Mouse (Mus musculus): ENCODE data around the gene Slc2a5. TPM values are rescaled to one million over a fixed set of nuclear protein-coding genes. Genes with fewer than 3 reads are reported as not detected.

The Slc2a5 gene
- polyA plus RNA-seq, 2 experiments: 0.08 to 0.18 TPM

DNA sequence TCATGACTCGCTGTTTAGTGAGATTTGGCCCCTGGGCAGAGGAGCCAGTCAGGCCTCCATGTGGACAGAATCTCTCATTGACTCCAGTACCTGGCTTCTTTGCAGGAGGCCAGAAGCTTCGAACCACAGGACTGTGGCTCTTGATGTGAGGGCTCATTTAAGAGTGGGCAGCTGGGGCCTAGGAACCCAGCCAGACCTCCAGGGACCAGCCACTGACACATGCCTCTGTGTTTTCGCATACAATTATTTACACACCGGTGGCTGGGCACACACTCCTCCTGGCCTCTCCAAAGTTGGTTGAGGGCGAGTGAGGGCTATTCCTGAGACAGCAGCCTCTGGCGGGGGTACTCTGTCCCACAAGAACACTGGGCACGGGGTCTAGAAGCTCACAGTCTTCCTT, 21.3 kb downstream of the Slc2a5 start:
- Histone ChIP-seq H3K27ac (no peak overlapping the region), H3K9ac (replicated peaks) (no peak overlapping the region), H3K36me3 (replicated peaks; ENCODE audit: control insufficient read depth, insufficient read depth, low read depth) (no peaks in the 10 kb centered on the region), H3K4me2 (ENCODE audit: low read depth) (no peak overlapping the region), H3K4me3 (ENCODE audit: insufficient read depth in 1 of 2, low read depth in 2 of 2, low read length in 2 of 2) (no peak overlapping the region), H3K27me3 (ENCODE audit: control insufficient read depth, insufficient read depth, low read length) (no peaks in the 10 kb centered on the region), H3K9me3 (ENCODE audit: control insufficient read depth, low read length) (no peaks in the 10 kb centered on the region), H3K4me1 (replicated peaks; ENCODE audit: control insufficient read depth in 2 of 2, insufficient read depth in 2 of 2, low read length in 1 of 2) (peaks cover 0 to 10% of the 10 kb centered on the region in 2 experiments; a peak in 2 of 4 replicates)
- DNase-seq (ENCODE audit: low read depth in 3 of 3, low spot score in 3 of 3) (no peak), ATAC-seq (ENCODE audit: insufficient read depth) (no peak)
- TF ChIP-seq CTCF (IDR thresholded peaks at IDR 0.05; ENCODE audit: low read depth) (no peak), EP300 (IDR thresholded peaks at IDR 0.05; ENCODE audit: low read depth) (no peak)
- WGBS (ENCODE audit: insufficient replicate concordance): 67% methylated on average over 7 of the region's 7 CpGs

DNA sequence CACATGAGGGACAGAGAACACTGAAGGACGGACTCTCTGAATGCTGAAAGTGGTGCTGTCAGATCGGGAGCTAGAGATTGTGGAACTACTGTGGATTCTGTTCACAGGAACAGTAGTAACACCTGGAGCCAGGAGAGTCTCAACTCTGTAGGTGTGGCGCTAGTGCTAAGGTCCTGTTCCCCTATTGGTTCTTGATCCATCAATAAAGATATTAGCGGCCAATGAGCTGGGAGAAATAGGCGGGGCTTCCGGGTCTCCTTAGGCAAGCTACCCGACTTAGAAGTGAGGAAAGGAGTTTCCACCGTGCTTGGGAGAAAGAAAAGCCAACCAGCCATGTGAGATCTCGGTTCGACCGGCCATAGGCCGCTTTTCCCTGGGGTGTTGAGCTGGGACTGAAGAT, 25.2 kb downstream of the Slc2a5 start:
- ATAC-seq (ENCODE audit: insufficient read depth): no peak
- WGBS (ENCODE audit: insufficient replicate concordance): 28% methylated on average over 12 of the region's 12 CpGs
- no peaks in the 10 kb centered on the region for H3K27me3 ChIP-seq (ENCODE audit: control insufficient read depth, insufficient read depth, low read length)
- no peaks in the 10 kb centered on the region for H3K9me3 ChIP-seq (ENCODE audit: control insufficient read depth, low read length)
- no peak for DNase-seq (ENCODE audit: low read depth in 3 of 3, low spot score in 3 of 3)
- no peak for TF ChIP-seq EP300 (IDR thresholded peaks at IDR 0.05; ENCODE audit: low read depth)
- TF ChIP-seq CTCF (IDR thresholded peaks at IDR 0.05; ENCODE audit: low read depth): no peak
- H3K4me3 ChIP-seq (ENCODE audit: insufficient read depth in 1 of 2, low read depth in 2 of 2, low read length in 2 of 2): no peak overlapping the region
- H3K27ac ChIP-seq: no peak overlapping the region
- peak overlapping the region; percentile 15; the same call in 1 of the 2 replicates for H3K4me2 ChIP-seq (ENCODE audit: low read depth)
- no peaks in the 10 kb centered on the region for H3K36me3 ChIP-seq (replicated peaks; ENCODE audit: control insufficient read depth, insufficient read depth, low read depth)
- no peak overlapping the region for H3K9ac ChIP-seq (replicated peaks)
- H3K4me1 ChIP-seq (replicated peaks; ENCODE audit: control insufficient read depth in 2 of 2, insufficient read depth in 2 of 2, low read length in 1 of 2): peaks cover 0 to 5% of the 10 kb centered on the region in 2 experiments; a peak in 2 of 4 replicates

DNA sequence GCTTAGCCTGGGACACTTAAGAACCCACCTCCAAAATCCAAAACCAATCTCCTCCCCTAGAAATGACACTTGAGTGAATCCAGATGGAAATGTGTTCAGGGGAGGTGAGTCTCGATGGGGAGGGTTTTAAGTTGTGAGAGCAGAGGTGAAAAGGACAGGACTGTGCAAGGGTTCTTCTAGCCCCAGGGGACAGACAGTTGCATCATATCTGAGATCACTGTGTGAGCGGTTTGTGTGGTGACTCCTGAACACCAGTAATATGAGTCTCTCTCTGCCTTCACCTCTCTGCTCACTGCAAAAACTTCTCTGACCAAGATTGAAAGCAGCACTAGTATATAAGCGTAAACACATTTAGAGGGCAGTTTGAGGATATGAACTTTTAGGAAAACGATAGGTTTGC, 27.2 kb downstream of the Slc2a5 start:
- H3K4me3 ChIP-seq (ENCODE audit: insufficient read depth in 1 of 2, low read depth in 2 of 2, low read length in 2 of 2): no peak overlapping the region

DNA sequence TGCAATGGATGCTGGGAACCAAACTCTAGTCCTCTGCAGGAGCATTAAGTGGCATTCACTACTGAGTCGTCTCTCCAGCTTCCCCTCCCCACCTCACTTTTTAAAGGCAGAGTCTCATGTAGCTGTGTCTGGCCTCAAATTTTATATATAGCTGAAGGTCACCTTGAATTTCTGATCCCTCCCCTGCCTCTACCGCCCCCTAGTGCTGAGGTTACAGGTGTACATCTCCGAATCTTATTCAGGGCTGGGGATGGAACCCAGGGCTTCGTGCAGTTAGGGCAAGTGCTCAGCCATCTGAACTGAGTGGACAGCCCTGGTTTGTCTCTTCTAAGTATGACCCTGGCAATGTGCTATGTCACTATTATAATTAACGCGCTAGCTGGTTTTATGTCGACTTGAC, 32.0 kb downstream of the Slc2a5 start:
- WGBS (ENCODE audit: insufficient replicate concordance): 65% methylated on average over 7 of the region's 7 CpGs
- Histone ChIP-seq H3K4me3 (ENCODE audit: insufficient read depth in 1 of 2, low read depth in 2 of 2, low read length in 2 of 2) (no peak overlapping the region), H3K9me3 (ENCODE audit: control insufficient read depth, low read length) (no peaks in the 10 kb centered on the region), H3K36me3 (replicated peaks; ENCODE audit: control insufficient read depth, insufficient read depth, low read depth) (no peaks in the 10 kb centered on the region), H3K4me2 (ENCODE audit: low read depth) (no peak overlapping the region), H3K27me3 (ENCODE audit: control insufficient read depth, insufficient read depth, low read length) (no peaks in the 10 kb centered on the region), H3K27ac (no peak overlapping the region), H3K4me1 (replicated peaks; ENCODE audit: control insufficient read depth in 2 of 2, insufficient read depth in 2 of 2, low read length in 1 of 2) (peaks cover 0 to 12% of the 10 kb centered on the region in 2 experiments; a peak in 2 of 4 replicates), H3K9ac (replicated peaks) (no peak overlapping the region)
- peak; percentile 53 for TF ChIP-seq CTCF (IDR thresholded peaks at IDR 0.05; ENCODE audit: low read depth)
- TF ChIP-seq EP300 (IDR thresholded peaks at IDR 0.05; ENCODE audit: low read depth): no peak
- ATAC-seq (ENCODE audit: insufficient read depth): no peak
- DNase-seq (ENCODE audit: low read depth in 3 of 3, low spot score in 3 of 3): no peak

More for the DNA sequence above, 27.2 kb downstream of the Slc2a5 start:
- 63% methylated on average over 4 of the region's 4 CpGs for WGBS (ENCODE audit: insufficient replicate concordance)
- H3K4me2 ChIP-seq (ENCODE audit: low read depth): no peak overlapping the region
- no peak for ATAC-seq (ENCODE audit: insufficient read depth)
- no peak overlapping the region for H3K27ac ChIP-seq
- H3K4me1 ChIP-seq (replicated peaks; ENCODE audit: control insufficient read depth in 2 of 2, insufficient read depth in 2 of 2, low read length in 1 of 2): peaks cover 0 to 5% of the 10 kb centered on the region in 2 experiments; a peak in 2 of 4 replicates
- no peaks in the 10 kb centered on the region for H3K36me3 ChIP-seq (replicated peaks; ENCODE audit: control insufficient read depth, insufficient read depth, low read depth)
- H3K9me3 ChIP-seq (ENCODE audit: control insufficient read depth, low read length): no peaks in the 10 kb centered on the region
- no peak for DNase-seq (ENCODE audit: low read depth in 3 of 3, low spot score in 3 of 3)
- TF ChIP-seq CTCF (IDR thresholded peaks at IDR 0.05; ENCODE audit: low read depth) (no peak), EP300 (IDR thresholded peaks at IDR 0.05; ENCODE audit: low read depth) (no peak)
- H3K9ac ChIP-seq (replicated peaks): no peak overlapping the region
- H3K27me3 ChIP-seq (ENCODE audit: control insufficient read depth, insufficient read depth, low read length): no peaks in the 10 kb centered on the region

DNA sequence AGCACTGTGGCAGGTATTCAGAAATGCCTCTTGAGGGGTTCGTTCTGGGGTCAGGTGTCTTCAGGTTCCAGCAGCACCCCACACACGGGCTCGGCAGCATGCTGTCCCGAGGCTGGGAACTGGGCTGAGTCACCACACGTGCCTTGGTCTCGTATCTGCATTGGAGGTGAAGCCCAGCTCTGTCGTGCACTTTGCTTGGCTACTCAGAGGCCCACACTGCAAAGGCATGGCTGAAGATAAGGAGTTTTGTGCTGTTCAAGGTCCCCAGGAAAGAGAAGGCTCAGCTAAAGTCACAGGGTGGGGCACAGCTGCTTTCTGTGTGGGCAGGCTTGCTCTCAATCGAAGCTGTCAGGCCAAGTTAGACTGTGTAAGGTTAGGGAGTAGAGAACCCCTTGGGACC, 33.4 kb downstream of the Slc2a5 start:
- H3K4me3 ChIP-seq (ENCODE audit: insufficient read depth in 1 of 2, low read depth in 2 of 2, low read length in 2 of 2): no peak overlapping the region
- peaks cover 0 to 9% of the 10 kb centered on the region in 2 experiments; a peak in 2 of 4 replicates for H3K4me1 ChIP-seq (replicated peaks; ENCODE audit: control insufficient read depth in 2 of 2, insufficient read depth in 2 of 2, low read length in 1 of 2)
- H3K36me3 ChIP-seq (replicated peaks; ENCODE audit: control insufficient read depth, insufficient read depth, low read depth): no peaks in the 10 kb centered on the region
- ATAC-seq (ENCODE audit: insufficient read depth): peak; percentile 84
- H3K27ac ChIP-seq: no peak overlapping the region
- TF ChIP-seq CTCF (IDR thresholded peaks at IDR 0.05; ENCODE audit: low read depth): no peak
- no peak for TF ChIP-seq EP300 (IDR thresholded peaks at IDR 0.05; ENCODE audit: low read depth)
- WGBS (ENCODE audit: insufficient replicate concordance): 26% methylated on average over 8 of the region's 8 CpGs
- no peaks in the 10 kb centered on the region for H3K27me3 ChIP-seq (ENCODE audit: control insufficient read depth, insufficient read depth, low read length)
- H3K9ac ChIP-seq (replicated peaks): no peak overlapping the region
- peak in 1 of 3 experiments; percentile 31 for DNase-seq (ENCODE audit: low read depth in 3 of 3, low spot score in 3 of 3)
- no peaks in the 10 kb centered on the region for H3K9me3 ChIP-seq (ENCODE audit: control insufficient read depth, low read length)
- no peak overlapping the region for H3K4me2 ChIP-seq (ENCODE audit: low read depth)

Measured in liver, embryonic 14.5 days (tissue).